Mouse (Mus musculus): ENCODE measurements around the gene Cd300a. TPM values are rescaled to one million over a fixed set of nuclear protein-coding genes. Genes with fewer than 3 reads are reported as not detected.
A peak's percentile ranks its signal among the peaks of the same experiment; 100 is the strongest.
"Not testable (repeated sequence)": the region's sequence is repeated elsewhere in the genome, so short reads cannot be mapped to it uniquely, and the experiment has no call there.

Gene Cd300a
- polyA plus RNA-seq, 1 experiment from 2014 or later: 1.2 TPM

- 89% methylated on average over 4 of the region's 4 CpGs for WGBS
- Histone ChIP-seq H3K4me1 (replicated peaks) (no peaks in the 10 kb centered on the region), H3K9ac (no peak overlapping the region), H3K27ac (no peak overlapping the region), H3K4me3 (no peak overlapping the region), H3K36me3 (no peaks in the 10 kb centered on the region), H3K4me2 (no peak overlapping the region), H3K27me3 (no peaks in the 10 kb centered on the region), H3K9me3 (no peaks in the 10 kb centered on the region)
- ATAC-seq (ENCODE audit: low FRiP score): no peak
Measured at GRCm38 (mm10) chr11:114884380-114885100, 5.3 kb upstream of the Cd300a start.

- no peak for ATAC-seq (ENCODE audit: low FRiP score)
Measured at GRCm38 (mm10) chr11:114890542-114890941, 701 bp downstream of the Cd300a start.

GRCm38 (mm10) chr11:114896085-114896484, 6.2 kb downstream of the Cd300a start:
- no peak overlapping the region for H3K27ac ChIP-seq
- H3K9me3 ChIP-seq: no peaks in the 10 kb centered on the region
- H3K4me3 ChIP-seq: no peak overlapping the region
- no peaks in the 10 kb centered on the region for H3K27me3 ChIP-seq
- H3K4me1 ChIP-seq (replicated peaks): no peaks in the 10 kb centered on the region
- 90% methylated on average over 3 of the region's 3 CpGs for whole genome bisulfite sequencing
- no peaks in the 10 kb centered on the region for H3K36me3 ChIP-seq
- no peak overlapping the region for H3K9ac ChIP-seq
- no peak for ATAC-seq (ENCODE audit: low FRiP score)
- H3K4me2 ChIP-seq: no peak overlapping the region

More at GRCm38 (mm10) chr11:114890542-114890941, 701 bp downstream of the Cd300a start:
- Histone ChIP-seq H3K4me1 (replicated peaks) (0 out of 2 replicates have a peak, but pooled peaks cover 4% of the 10 kb centered on the region), H3K4me2 (no peak overlapping the region), H3K9ac (no peak overlapping the region), H3K4me3 (no peak overlapping the region), H3K27me3 (no peaks in the 10 kb centered on the region), H3K27ac (no peak overlapping the region), H3K9me3 (no peaks in the 10 kb centered on the region), H3K36me3 (no peaks in the 10 kb centered on the region)
- 51% methylated on average over 5 of the region's 5 CpGs for WGBS

GRCm38 (mm10) chr11:114898026-114898425, 8.2 kb downstream of the Cd300a start:
- H3K4me2 ChIP-seq: no peak overlapping the region
- no peaks in the 10 kb centered on the region for H3K9me3 ChIP-seq
- no peaks in the 10 kb centered on the region for H3K36me3 ChIP-seq
- 47% methylated on average over 1 of the region's 1 CpGs for WGBS
- no peaks in the 10 kb centered on the region for H3K4me1 ChIP-seq (replicated peaks)
- H3K27ac ChIP-seq: no peak overlapping the region
- ATAC-seq (ENCODE audit: low FRiP score): no peak
- no peak overlapping the region for H3K4me3 ChIP-seq
- H3K27me3 ChIP-seq: no peaks in the 10 kb centered on the region
- H3K9ac ChIP-seq: no peak overlapping the region

- WGBS: 91% methylated on average over 4 of the region's 4 CpGs
- no peak for ATAC-seq (ENCODE audit: low FRiP score)
Measured at GRCm38 (mm10) chr11:114903224-114903623, 13.4 kb downstream of the Cd300a start.

GRCm38 (mm10) chr11:114907567-114907966, 17.7 kb downstream of the Cd300a start:
- Histone ChIP-seq H3K4me1 (replicated peaks) (no peaks in the 10 kb centered on the region), H3K9ac (no peak overlapping the region), H3K4me3 (no peak overlapping the region), H3K9me3 (no peaks in the 10 kb centered on the region), H3K4me2 (no peak overlapping the region), H3K27me3 (0 out of 2 replicates have a peak, but pooled peaks cover 5% of the 10 kb centered on the region), H3K27ac (no peak overlapping the region), H3K36me3 (no peaks in the 10 kb centered on the region)
- no peak for ATAC-seq (ENCODE audit: low FRiP score)
- WGBS: 85% methylated on average over 4 of the region's 4 CpGs

More at GRCm38 (mm10) chr11:114903224-114903623, 13.4 kb downstream of the Cd300a start:
- no peak overlapping the region for H3K9ac ChIP-seq
- H3K27me3 ChIP-seq: no peaks in the 10 kb centered on the region
- H3K4me1 ChIP-seq (replicated peaks): no peaks in the 10 kb centered on the region
- no peaks in the 10 kb centered on the region for H3K9me3 ChIP-seq
- no peaks in the 10 kb centered on the region for H3K36me3 ChIP-seq
- H3K4me2 ChIP-seq: no peak overlapping the region
- no peak overlapping the region for H3K4me3 ChIP-seq
- no peak overlapping the region for H3K27ac ChIP-seq

- no peak overlapping the region for H3K4me2 ChIP-seq
- no peak overlapping the region for H3K9ac ChIP-seq
- no peaks in the 10 kb centered on the region for H3K36me3 ChIP-seq
- no peak overlapping the region for H3K4me3 ChIP-seq
- H3K9me3 ChIP-seq: no peaks in the 10 kb centered on the region
- WGBS: 57% methylated on average over 4 of the region's 4 CpGs
- no peak for ATAC-seq (ENCODE audit: low FRiP score)
- H3K27ac ChIP-seq: no peak overlapping the region
- H3K4me1 ChIP-seq (replicated peaks): no peaks in the 10 kb centered on the region
- 0 out of 2 replicates have a peak, but pooled peaks cover 5% of the 10 kb centered on the region for H3K27me3 ChIP-seq
Measured at GRCm38 (mm10) chr11:114908086-114908485, 18.2 kb downstream of the Cd300a start.

GRCm38 (mm10) chr11:114909538-114909937, 19.7 kb downstream of the Cd300a start:
- WGBS: 44% methylated on average over 3 of the region's 3 CpGs
- H3K4me2 ChIP-seq; ATAC-seq (ENCODE audit: low FRiP score); H3K27ac ChIP-seq; H3K9me3 ChIP-seq; H3K36me3 ChIP-seq; H3K9ac ChIP-seq; H3K4me3 ChIP-seq; H3K4me1 ChIP-seq (replicated peaks): not testable (repeated sequence)
- peaks cover 10% of the 10 kb centered on the region; the same call in 1 of the 2 replicates for H3K27me3 ChIP-seq

- H3K27ac ChIP-seq: no peak overlapping the region
- no peaks in the 10 kb centered on the region for H3K4me1 ChIP-seq (replicated peaks)
- H3K4me2 ChIP-seq: no peak overlapping the region
- no peaks in the 10 kb centered on the region for H3K9me3 ChIP-seq
- 18% methylated on average over 9 of the region's 9 CpGs for WGBS
- H3K36me3 ChIP-seq: no peaks in the 10 kb centered on the region
- no peak overlapping the region for H3K4me3 ChIP-seq
- peaks cover 21% of the 10 kb centered on the region for H3K27me3 ChIP-seq
- ATAC-seq (ENCODE audit: low FRiP score): peak; percentile 68; the same call in 1 of the 2 replicates
- no peak overlapping the region for H3K9ac ChIP-seq
Measured at GRCm38 (mm10) chr11:114912847-114913246, 23.0 kb downstream of the Cd300a start.

- no peak for ATAC-seq (ENCODE audit: low FRiP score)
- no peak overlapping the region for H3K27ac ChIP-seq
- H3K9ac ChIP-seq: no peak overlapping the region
- 73% methylated on average over 7 of the region's 7 CpGs for WGBS
- H3K4me1 ChIP-seq (replicated peaks): no peaks in the 10 kb centered on the region
- H3K27me3 ChIP-seq: peaks cover 21% of the 10 kb centered on the region
- H3K4me2 ChIP-seq: no peak overlapping the region
- H3K36me3 ChIP-seq: no peaks in the 10 kb centered on the region
- no peaks in the 10 kb centered on the region for H3K9me3 ChIP-seq
- H3K4me3 ChIP-seq: no peak overlapping the region
Measured at GRCm38 (mm10) chr11:114914978-114915377, 25.1 kb downstream of the Cd300a start.

GRCm38 (mm10) chr11:114917120-114917519, 27.3 kb downstream of the Cd300a start:
- no peak for ATAC-seq (ENCODE audit: low FRiP score)
- H3K27ac ChIP-seq: no peak overlapping the region
- 88% methylated on average over 6 of the region's 6 CpGs for WGBS
- H3K9ac ChIP-seq: no peak overlapping the region
- peaks cover 18% of the 10 kb centered on the region for H3K27me3 ChIP-seq
- H3K4me3 ChIP-seq: no peak overlapping the region
- no peaks in the 10 kb centered on the region for H3K4me1 ChIP-seq (replicated peaks)
- H3K4me2 ChIP-seq: no peak overlapping the region
- no peaks in the 10 kb centered on the region for H3K9me3 ChIP-seq
- no peaks in the 10 kb centered on the region for H3K36me3 ChIP-seq

- H3K27me3 ChIP-seq: 0 out of 2 replicates have a peak, but pooled peaks cover 2% of the 10 kb centered on the region
- H3K9me3 ChIP-seq: 0 out of 2 replicates have a peak, but pooled peaks cover 5% of the 10 kb centered on the region
- H3K27ac ChIP-seq: no peak overlapping the region
- no peak overlapping the region for H3K4me3 ChIP-seq
- no peaks in the 10 kb centered on the region for H3K36me3 ChIP-seq
- H3K4me2 ChIP-seq: no peak overlapping the region
- no peak overlapping the region for H3K9ac ChIP-seq
- no peak for ATAC-seq (ENCODE audit: low FRiP score)
- WGBS: 67% methylated on average over 4 of the region's 4 CpGs
- no peaks in the 10 kb centered on the region for H3K4me1 ChIP-seq (replicated peaks)
Measured at GRCm38 (mm10) chr11:114922439-114922838, 32.6 kb downstream of the Cd300a start.

GRCm38 (mm10) chr11:114923961-114924360, 34.1 kb downstream of the Cd300a start:
- 0 out of 2 replicates have a peak, but pooled peaks cover 5% of the 10 kb centered on the region for H3K9me3 ChIP-seq
- 73% methylated on average over 4 of the region's 4 CpGs for WGBS
- H3K4me1 ChIP-seq (replicated peaks): no peaks in the 10 kb centered on the region
- H3K4me2 ChIP-seq: no peak overlapping the region
- H3K27ac ChIP-seq: no peak overlapping the region
- no peak overlapping the region for H3K4me3 ChIP-seq
- H3K9ac ChIP-seq: no peak overlapping the region
- no peak for ATAC-seq (ENCODE audit: low FRiP score)
- no peaks in the 10 kb centered on the region for H3K36me3 ChIP-seq
- H3K27me3 ChIP-seq: 0 out of 2 replicates have a peak, but pooled peaks cover 2% of the 10 kb centered on the region

Measured in hindbrain, embryonic 13.5 days (tissue).